Mouse (Mus musculus) cerebellum, adult 2 months (tissue): Measurements from ENCODE around the gene Sltm.

Source experiments
- CTCF ChIP-seq: fragments of 200-500 bp; IDR thresholded peaks from 2 replicates; pipeline ENCODE4 v1.5.1; 2011; ENCODE audit warnings: low read depth, mild to moderate bottlenecking, control low read depth, low read length, moderate library complexity, borderline replicate concordance; ENCODE audit not compliant: insufficient read depth
- POLR2A ChIP-seq: fragments of 200-500 bp; IDR thresholded peaks from 2 replicates; pipeline ENCODE4 v1.6.1; 2011; ENCODE audit warnings: low read length, control low read depth, borderline replicate concordance; ENCODE audit not compliant: insufficient read depth

- TF ChIP-seq CTCF (no peak), POLR2A (no peak)
Measured at GRCm38 (mm10) chr9:70598271-70598670, 55.7 kb downstream of the Sltm start.
